Comparison of ENCODE assay signal across 8 mouse cellular contexts in genomic region chr11:61578983-61579877, GRCm38 (mm10). TPM values are rescaled to one million over a fixed set of nuclear protein-coding genes. Genes with fewer than 3 reads are reported as not detected.
DNase-seq lines count a peak whose midpoint lies in the region; ATAC-seq lines count a peak whose summit lies in the region.

Gene Epn2, minus strand, starts transcription at chr11:61579687.

- H3K4me1 ChIP-seq in hindbrain, embryonic 16.5 days (ENCODE audit: control insufficient read depth, insufficient read depth, low read depth, low read length) = peaks cover 15% of the 10 kb centered on the region
- peaks cover 13% of the 10 kb centered on the region for H3K4me1 ChIP-seq in megakaryocyte, embryonic 14.5 days

- no peaks in the 10 kb centered on the region for H3K36me3 ChIP-seq in hindbrain, embryonic 16.5 days (ENCODE audit: control insufficient read depth, insufficient read depth, low read length)
- H3K36me3 ChIP-seq in megakaryocyte, embryonic 14.5 days (replicated peaks; ENCODE audit: low read length) = no peaks in the 10 kb centered on the region

- ATAC-seq in hindbrain, embryonic 16.5 days = peak; percentile 93

- 0% methylated on average over 75 of the region's 93 CpGs for whole genome bisulfite sequencing in hindbrain, embryonic 16.5 days

- no peaks in the 10 kb centered on the region for H3K9me3 ChIP-seq in hindbrain, embryonic 16.5 days (ENCODE audit: control insufficient read depth, low read length)
- peaks cover 14% of the 10 kb centered on the region for H3K9me3 ChIP-seq in megakaryocyte, embryonic 14.5 days

- peak within 1 kb of the TSS; percentile 82 for H3K4me2 ChIP-seq in hindbrain, embryonic 16.5 days (ENCODE audit: low read length)

- H3K4me3 ChIP-seq in hindbrain, embryonic 16.5 days (ENCODE audit: low read length) = peak within 1 kb of the TSS; percentile 98
- H3K4me3 ChIP-seq in megakaryocyte, embryonic 14.5 days (replicated peaks) = peak within 1 kb of the TSS; percentile 92

- DNase-seq in ZHBTc4 (ENCODE audit: low read depth, low spot score) = peak; percentile 91
- peak; percentile 88 to 89 for DNase-seq in cerebellum, postnatal 14 days
- DNase-seq in gastrocnemius, adult 18-20 months (ENCODE audit: low spot score) = peak; percentile 67
- peak; percentile 55 to 58 for DNase-seq in left cerebral cortex, adult 8-10 months (ENCODE audit: low spot score in 2 of 2)
- DNase-seq in right cerebral cortex, postnatal 10 days (ENCODE audit: low spot score in 2 of 2) = peak; percentile 78 to 83
- DNase-seq in urinary bladder, postnatal 4 days (ENCODE audit: low spot score in 2 of 2) = peak; percentile 71 to 80

- no peaks in the 10 kb centered on the region for H3K27me3 ChIP-seq in hindbrain, embryonic 16.5 days (replicated peaks; ENCODE audit: control insufficient read depth, insufficient read depth, low read length)
- peaks cover 86% of the 10 kb centered on the region for H3K27me3 ChIP-seq in megakaryocyte, embryonic 14.5 days (replicated peaks)

- peak within 1 kb of the TSS; percentile 89 for H3K9ac ChIP-seq in hindbrain, embryonic 16.5 days (ENCODE audit: low read depth, low read length)

- H3K27ac ChIP-seq in hindbrain, embryonic 16.5 days (ENCODE audit: low read depth, low read length) = peak within 1 kb of the TSS; percentile 92

RNA-seq across cellular contexts. Expression of gene Epn2, which starts in this region (rescaled TPM):
- 10 to 100 TPM; 23.2 to 25.1 TPM for total RNA-seq in gastrocnemius, adult 18-20 months (2021)
- 66.9 and 70.5 TPM in 2 replicates for polyA plus RNA-seq in hindbrain, embryonic 16.5 days (2015; fragmentation: Nextera tagmentation; extraction: Ambion mirVana)
- 100 to 1,000 TPM; 101 to 118 (median 107) TPM for total RNA-seq in left cerebral cortex, adult 8-10 months (2022)
- polyA plus RNA-seq in megakaryocyte, embryonic 14.5 days (2012; ENCODE audit: insufficient read depth, low replicate concordance) = 0.31 TPM in 1 of 2 replicates, not detected in the other

Comparison
In these comparisons a context has a peak if more than half of its experiments do, and no peak if none do; other contexts are left out.
1. Peak in every context shown above with its lines: DNase-seq, ATAC-seq, H3K4me3 ChIP-seq and H3K27ac ChIP-seq.
2. RNA of gene Epn2 (polyA plus RNA-seq): 66.9 to 70.5 TPM in hindbrain, embryonic 16.5 days; 0.31 TPM in megakaryocyte, embryonic 14.5 days; every median in the first group is over 10 times any median in the second.